Mouse (Mus musculus): Measurements from ENCODE around the gene Rom1.

GRCm38 (mm10) chr19:8936736-8937135 lies 7.6 kb upstream of the Rom1 start:
- TF ChIP-seq CTCF (IDR thresholded peaks at IDR 0.05; ENCODE audit: low read depth) (no peak), EP300 (IDR thresholded peaks at IDR 0.05; ENCODE audit: low read depth) (no peak)
